Mouse (Mus musculus) midbrain, embryonic 13.5 days (tissue): ENCODE data around the gene 9530077C05Rik. TPM values are rescaled to one million over a fixed set of nuclear protein-coding genes. Genes with fewer than 3 reads are reported as not detected.

Experiments used
- ATAC-seq: fragments of 200-750 bp; cut with Nextera tagmentation; 2 replicates; pipeline ENCODE4 v1.8.0; 2017; ENCODE audit warnings: mild to moderate bottlenecking, moderate TSS enrichment, moderate library complexity
- H3K27ac ChIP-seq: fragments of 300-500 bp; sonication (generic); 2 replicates; pipeline ENCODE4 v1.5.1; 2015; ENCODE audit warnings: inconsistent platforms, mild to moderate bottlenecking, moderate library complexity
- H3K27me3 ChIP-seq: fragments of 300-500 bp; sonication (generic); 2 replicates; pipeline ENCODE4 v1.6.1; 2015; ENCODE audit warnings: mild to moderate bottlenecking, inconsistent platforms
- H3K36me3 ChIP-seq: fragments of 300-500 bp; sonication (generic); 2 replicates; pipeline ENCODE4 v1.6.1; 2015; ENCODE audit warnings: mild to moderate bottlenecking, inconsistent platforms
- H3K4me1 ChIP-seq: fragments of 300-500 bp; sonication (generic); replicated peaks from 2 replicates; pipeline ENCODE4 v1.6.1; 2015; ENCODE audit warnings: inconsistent platforms
- H3K4me2 ChIP-seq: fragments of 300-500 bp; sonication (generic); replicated peaks from 2 replicates; pipeline ENCODE4 v1.6.1; 2015; ENCODE audit warnings: moderate library complexity, mild to moderate bottlenecking, inconsistent platforms
- H3K4me3 ChIP-seq: fragments of 300-500 bp; sonication (generic); replicated peaks from 2 replicates; pipeline ENCODE4 v1.5.1; 2015; ENCODE audit warnings: mild to moderate bottlenecking, inconsistent platforms
- H3K9ac ChIP-seq: fragments of 300-500 bp; sonication (generic); replicated peaks from 2 replicates; pipeline ENCODE4 v1.6.1; 2015; ENCODE audit warnings: mild to moderate bottlenecking, inconsistent platforms
- H3K9me3 ChIP-seq: fragments of 300-500 bp; sonication (generic); 2 replicates; pipeline ENCODE4 v1.6.1; 2016; ENCODE audit warnings: mild to moderate bottlenecking, inconsistent platforms
- WGBS: fragments of 180-500 bp; shearing (Covaris S2); methylation state at CpG from one replicate; pipeline ENCODE4 v1.1.7; 2015; 5-methylcytosine and 5-hydroxymethylcytosine counted together
- polyA plus RNA-seq: library from polyadenylated mRNA; unstranded; fragments of >200 nt; fragmentation: Nextera tagmentation; extraction: Ambion mirVana; gene quantifications from 2 replicates; pipeline ENCODE4 v1.2.1, GENCODE M21; 2015

The 9530077C05Rik gene
- polyA plus RNA-seq, 1 experiment from 2014 or later, result 9.9 TPM

DNA sequence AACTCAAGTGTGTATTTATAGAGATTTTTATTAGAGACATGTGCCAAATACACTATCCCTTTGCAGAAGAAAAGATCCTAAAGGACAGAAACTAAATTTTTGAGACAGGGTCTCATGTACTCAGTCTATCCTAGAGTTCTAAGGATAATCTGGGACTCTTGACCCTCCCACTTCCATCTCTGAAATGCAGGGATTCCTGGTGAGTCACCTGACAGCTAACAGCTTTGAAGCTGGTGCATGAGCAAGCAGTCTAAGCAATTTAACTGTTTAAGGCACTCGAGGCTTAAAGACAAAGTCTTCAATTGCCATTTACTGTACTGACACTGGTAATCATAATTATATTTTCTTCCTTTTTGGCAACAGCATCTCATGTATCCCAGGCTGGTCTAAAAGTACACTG is 11.2 kb downstream of the 9530077C05Rik start:
- Histone ChIP-seq H3K4me2 (no peak overlapping the region), H3K9ac (no peak overlapping the region), H3K27ac (no peak overlapping the region), H3K27me3 (no peaks in the 10 kb centered on the region), H3K4me1 (no peaks in the 10 kb centered on the region), H3K4me3 (no peak overlapping the region), H3K9me3 (no peaks in the 10 kb centered on the region), H3K36me3 (no peaks in the 10 kb centered on the region)
- WGBS, result 74% methylated on average over 1 of the region's 1 CpGs
- ATAC-seq, result no peak

DNA sequence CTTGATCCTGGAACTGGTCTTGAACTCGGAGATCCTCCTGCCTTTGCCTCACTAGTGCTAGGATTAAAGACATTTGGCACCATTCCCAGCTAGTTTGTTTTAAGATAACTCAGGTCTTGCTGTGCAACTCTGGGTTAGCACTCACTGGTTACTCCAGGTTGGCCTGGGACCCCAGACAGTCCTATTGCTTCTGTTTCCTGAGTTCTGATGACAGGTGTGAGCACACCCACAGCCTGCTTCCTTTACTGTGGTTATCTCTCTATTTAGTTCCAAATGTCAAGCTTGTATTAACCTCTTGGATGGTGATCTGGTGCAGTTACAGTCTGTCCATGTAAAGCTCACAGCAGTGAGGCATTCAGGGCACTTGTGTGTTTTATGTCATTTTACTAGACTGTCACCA is 12.2 kb downstream of the 9530077C05Rik start:
- Histone ChIP-seq H3K27ac (no peak overlapping the region), H3K4me3 (no peak overlapping the region), H3K27me3 (no peaks in the 10 kb centered on the region), H3K4me2 (no peak overlapping the region), H3K4me1 (0 out of 2 replicates have a peak, but pooled peaks cover 4% of the 10 kb centered on the region), H3K9me3 (no peaks in the 10 kb centered on the region), H3K9ac (no peak overlapping the region), H3K36me3 (no peaks in the 10 kb centered on the region)
- no peak for ATAC-seq
- 93% methylated on average over 1 of the region's 1 CpGs for WGBS

DNA sequence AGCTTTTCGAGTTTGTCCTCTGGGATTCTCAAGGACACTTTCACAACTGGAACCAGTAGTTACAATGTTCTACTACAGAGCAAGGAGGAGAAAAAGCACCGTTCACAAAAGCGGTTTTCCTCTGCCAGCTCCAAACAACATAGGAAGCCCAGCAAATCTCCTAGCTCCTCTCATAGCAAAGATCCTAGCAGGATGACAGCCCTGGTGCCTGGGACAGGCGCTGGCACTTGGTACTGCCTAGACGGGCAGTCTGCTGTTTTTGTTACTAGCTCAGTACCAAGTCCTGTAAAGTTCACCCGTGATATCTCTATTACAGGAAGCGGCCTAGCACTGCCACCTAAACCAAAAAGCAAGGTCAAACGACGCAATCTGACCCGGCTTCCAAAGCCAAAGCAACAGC is 12.9 kb downstream of the 9530077C05Rik start:
- Histone ChIP-seq H3K36me3 (no peaks in the 10 kb centered on the region), H3K9me3 (no peaks in the 10 kb centered on the region), H3K4me1 (0 out of 2 replicates have a peak, but pooled peaks cover 7% of the 10 kb centered on the region), H3K4me2 (no peak overlapping the region), H3K4me3 (no peak overlapping the region), H3K9ac (no peak overlapping the region), H3K27me3 (no peaks in the 10 kb centered on the region), H3K27ac (no peak overlapping the region)
- no peak for ATAC-seq
- 82% methylated on average over 10 of the region's 10 CpGs for WGBS

DNA sequence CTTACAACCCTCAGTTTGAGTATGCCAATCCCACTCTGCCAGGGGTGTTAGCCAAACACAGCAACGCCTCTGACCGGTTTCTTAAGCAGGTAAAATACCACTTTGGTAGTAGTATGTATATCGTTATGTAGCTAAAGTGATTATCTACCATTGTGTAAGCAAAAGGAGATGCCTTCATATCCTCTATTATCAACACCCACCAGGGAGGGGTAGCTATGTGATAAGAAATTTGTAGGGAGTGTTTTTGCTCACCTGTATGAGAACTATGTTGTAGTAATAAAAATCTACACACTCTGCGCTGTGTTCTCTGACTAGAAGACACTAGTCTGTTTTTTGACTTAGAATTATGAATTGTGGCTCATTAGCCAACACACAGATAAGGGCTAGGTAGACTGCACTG is 13.4 kb downstream of the 9530077C05Rik start:
- Histone ChIP-seq H3K27me3 (no peaks in the 10 kb centered on the region), H3K4me2 (no peak overlapping the region), H3K27ac (no peak overlapping the region), H3K9ac (no peak overlapping the region), H3K36me3 (no peaks in the 10 kb centered on the region), H3K4me1 (0 out of 2 replicates have a peak, but pooled peaks cover 7% of the 10 kb centered on the region), H3K9me3 (no peaks in the 10 kb centered on the region), H3K4me3 (no peak overlapping the region)
- WGBS, result 95% methylated on average over 4 of the region's 4 CpGs
- ATAC-seq, result no peak

DNA sequence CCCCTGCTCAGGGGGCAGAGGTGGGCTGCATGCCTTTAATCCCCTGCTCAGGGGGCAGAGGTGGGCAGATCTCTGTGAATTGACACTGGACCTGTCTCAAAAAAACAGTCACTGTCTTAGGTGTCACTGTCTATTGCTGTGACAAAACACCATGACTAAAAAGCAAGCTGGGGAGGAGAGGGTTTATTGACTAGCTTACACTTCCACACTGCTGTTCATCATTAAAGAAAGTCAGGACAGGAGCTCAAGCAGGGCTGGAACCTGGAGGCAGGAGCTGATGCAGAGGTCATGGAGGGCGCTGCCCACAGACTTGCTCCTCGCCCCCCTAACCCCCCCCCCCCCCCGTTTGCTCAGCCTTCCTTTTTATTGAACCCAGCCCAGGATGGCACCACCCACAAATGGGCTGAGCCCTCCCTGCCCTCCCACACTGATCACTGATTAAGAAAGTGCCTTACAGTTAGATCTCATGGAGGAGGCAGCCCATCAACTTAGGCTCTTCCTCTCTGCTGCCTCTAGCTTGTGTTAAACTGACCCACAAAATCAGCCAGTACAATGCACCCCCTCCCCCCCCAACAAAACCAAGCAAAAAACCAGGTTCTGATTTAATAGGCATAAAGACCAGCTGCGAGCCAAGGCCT is 16.8 kb downstream of the 9530077C05Rik start:
- 0 out of 2 replicates have a peak, but pooled peaks cover 11% of the 10 kb centered on the region for H3K4me1 ChIP-seq
- no peak overlapping the region for H3K4me2 ChIP-seq
- no peaks in the 10 kb centered on the region for H3K9me3 ChIP-seq
- no peak overlapping the region for H3K4me3 ChIP-seq
- ATAC-seq, result no peak
- no peaks in the 10 kb centered on the region for H3K27me3 ChIP-seq
- H3K36me3 ChIP-seq, result peaks cover 4% of the 10 kb centered on the region; the same call in 1 of the 2 replicates
- no peak overlapping the region for H3K9ac ChIP-seq
- WGBS, result 31% methylated on average over 3 of the region's 4 CpGs
- no peak overlapping the region for H3K27ac ChIP-seq

DNA sequence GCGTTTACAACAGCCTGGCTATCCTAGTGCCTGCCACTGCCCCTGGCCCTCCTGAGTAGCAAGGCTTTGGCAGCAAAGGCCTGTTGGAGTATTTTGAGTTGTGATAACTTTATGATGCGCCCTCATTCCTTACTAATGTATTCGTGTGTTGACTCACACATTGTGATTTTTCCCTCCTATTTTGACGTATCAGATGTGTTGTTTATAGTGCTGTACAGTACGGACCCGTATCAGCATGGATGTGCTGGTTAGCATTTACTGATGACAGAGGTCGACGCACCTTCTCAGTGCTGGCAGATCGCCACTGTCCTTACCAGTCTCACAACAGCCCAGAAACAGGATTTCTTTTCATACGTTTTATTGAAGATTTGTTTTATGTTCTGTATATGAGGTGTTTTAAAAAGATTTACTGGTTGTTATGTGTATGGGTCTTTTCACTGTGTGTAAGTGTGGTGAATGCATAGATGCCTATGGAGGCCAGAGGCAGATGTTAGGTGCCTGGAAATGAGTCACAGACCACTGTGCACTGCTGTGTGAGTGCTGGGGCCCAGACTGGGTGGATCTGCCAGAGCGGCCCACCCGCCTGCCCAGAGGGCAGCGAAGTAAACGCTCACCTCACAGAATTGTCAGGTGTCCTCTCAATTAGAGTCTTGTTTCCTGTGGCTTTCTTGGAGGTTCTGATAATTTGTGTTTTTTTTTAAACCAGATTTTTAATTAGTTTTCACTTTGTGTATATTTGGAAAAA is 17.5 kb downstream of the 9530077C05Rik start:
- no peak overlapping the region for H3K27ac ChIP-seq
- ATAC-seq, result no peak
- 0 out of 2 replicates have a peak, but pooled peaks cover 11% of the 10 kb centered on the region for H3K4me1 ChIP-seq

DNA sequence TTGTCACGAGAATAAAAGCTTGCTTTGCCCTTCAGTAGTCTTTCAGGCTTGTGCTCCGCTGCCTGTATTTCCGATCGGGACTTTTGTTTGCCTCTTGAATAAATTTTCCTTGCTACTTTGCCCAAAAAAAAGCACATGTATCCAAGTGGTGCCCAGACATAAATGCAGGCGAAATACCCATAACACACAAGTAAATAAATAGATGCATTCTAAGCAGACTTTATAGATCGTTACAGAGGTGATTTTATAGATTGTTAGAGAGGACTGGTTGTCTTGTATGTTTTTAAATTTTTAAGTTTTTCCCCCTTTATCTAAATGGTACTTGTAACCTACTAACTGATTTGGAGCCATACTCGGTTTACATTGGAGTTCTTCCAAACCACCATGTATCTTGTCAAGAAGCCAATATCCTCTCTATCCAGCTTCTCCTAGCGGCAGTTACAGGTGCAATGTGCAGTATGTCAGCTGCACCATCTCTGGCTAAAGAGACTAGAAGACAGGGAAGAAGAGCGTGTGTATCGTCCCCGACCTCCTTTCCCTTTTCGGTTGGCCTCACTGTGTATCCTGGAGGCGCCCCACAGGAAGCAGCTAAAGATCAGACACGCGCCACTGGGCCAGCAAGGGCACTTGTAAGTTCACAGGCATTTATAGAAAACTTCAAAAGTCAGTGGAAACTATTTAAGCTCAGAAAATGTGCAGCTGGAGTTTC is 18.4 kb downstream of the 9530077C05Rik start:
- H3K9ac ChIP-seq, result no peak overlapping the region
- H3K4me1 ChIP-seq, result 0 out of 2 replicates have a peak, but pooled peaks cover 11% of the 10 kb centered on the region
- no peak for ATAC-seq
- no peak overlapping the region for H3K4me2 ChIP-seq
- WGBS, result 54% methylated on average over 15 of the region's 15 CpGs
- H3K9me3 ChIP-seq, result no peaks in the 10 kb centered on the region
- H3K27ac ChIP-seq, result no peak overlapping the region
- no peak overlapping the region for H3K4me3 ChIP-seq
- peaks cover 7% of the 10 kb centered on the region; the same call in 1 of the 2 replicates for H3K36me3 ChIP-seq
- H3K27me3 ChIP-seq, result no peaks in the 10 kb centered on the region

More for the DNA sequence above, 17.5 kb downstream of the 9530077C05Rik start:
- no peaks in the 10 kb centered on the region for H3K27me3 ChIP-seq
- 78% methylated on average over 14 of the region's 14 CpGs for WGBS
- no peak overlapping the region for H3K4me3 ChIP-seq
- no peak overlapping the region for H3K4me2 ChIP-seq
- H3K36me3 ChIP-seq, result peaks cover 4% of the 10 kb centered on the region; the same call in 1 of the 2 replicates
- no peaks in the 10 kb centered on the region for H3K9me3 ChIP-seq
- H3K9ac ChIP-seq, result no peak overlapping the region

DNA sequence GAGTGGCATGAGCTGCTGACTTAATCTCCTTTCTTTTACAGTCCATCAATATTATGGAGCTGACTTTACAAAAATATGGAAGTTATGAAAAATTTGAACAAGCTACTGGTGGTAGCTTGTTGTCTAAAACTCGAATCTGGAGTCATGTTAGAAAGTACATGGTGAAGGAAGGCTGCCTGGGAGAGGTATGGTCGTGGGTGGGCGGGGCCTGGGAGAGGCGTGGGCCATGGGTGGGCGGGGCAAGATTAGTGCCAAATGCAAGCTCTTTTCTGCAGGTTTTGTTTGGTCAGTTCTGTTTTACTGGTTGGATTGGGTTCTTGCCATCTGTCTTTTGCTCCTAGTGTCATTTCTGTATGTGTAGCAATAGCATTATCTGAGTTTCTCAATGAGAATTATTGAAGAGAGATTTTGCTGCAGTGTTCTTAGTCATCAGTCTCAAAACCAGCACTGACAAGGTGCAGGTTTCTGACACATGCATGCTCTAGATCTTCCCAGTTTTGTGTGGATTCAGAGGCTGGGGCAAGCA is 19.1 kb downstream of the 9530077C05Rik start:
- H3K9ac ChIP-seq, result no peak overlapping the region

DNA sequence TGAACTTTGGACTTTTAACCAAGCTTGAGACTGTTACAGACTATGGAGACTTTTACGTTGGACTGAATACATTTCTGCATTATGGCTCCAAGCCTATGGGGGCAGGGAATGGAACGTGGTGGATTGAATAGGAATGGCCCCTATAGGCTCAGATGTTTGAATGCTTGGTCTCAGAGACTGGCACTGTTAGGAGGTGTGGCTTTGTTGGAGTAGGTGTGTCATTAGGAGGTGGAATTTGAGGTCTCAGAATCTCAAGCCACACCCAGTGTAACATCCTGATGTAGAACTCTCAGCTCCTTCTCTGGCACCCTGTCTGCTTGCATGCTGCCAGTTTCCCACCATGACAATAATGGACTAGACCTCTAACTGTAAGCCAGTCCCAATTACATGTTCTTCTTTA is 21.9 kb downstream of the 9530077C05Rik start:
- Histone ChIP-seq H3K9me3 (no peaks in the 10 kb centered on the region), H3K4me1 (0 out of 2 replicates have a peak, but pooled peaks cover 10% of the 10 kb centered on the region), H3K27me3 (no peaks in the 10 kb centered on the region), H3K4me3 (no peak overlapping the region), H3K9ac (no peak overlapping the region), H3K36me3 (peaks cover 10% of the 10 kb centered on the region; the same call in 1 of the 2 replicates), H3K4me2 (no peak overlapping the region), H3K27ac (no peak overlapping the region)
- 77% methylated on average over 2 of the region's 2 CpGs for WGBS
- ATAC-seq, result no peak

More for the DNA sequence above, 19.1 kb downstream of the 9530077C05Rik start:
- H3K9me3 ChIP-seq, result no peaks in the 10 kb centered on the region
- 31% methylated on average over 5 of the region's 5 CpGs for WGBS
- H3K4me3 ChIP-seq, result no peak overlapping the region
- H3K4me2 ChIP-seq, result no peak overlapping the region
- no peaks in the 10 kb centered on the region for H3K27me3 ChIP-seq
- 0 out of 2 replicates have a peak, but pooled peaks cover 11% of the 10 kb centered on the region for H3K4me1 ChIP-seq
- no peak overlapping the region for H3K27ac ChIP-seq
- ATAC-seq, result no peak
- peaks cover 10% of the 10 kb centered on the region; the same call in 1 of the 2 replicates for H3K36me3 ChIP-seq

DNA sequence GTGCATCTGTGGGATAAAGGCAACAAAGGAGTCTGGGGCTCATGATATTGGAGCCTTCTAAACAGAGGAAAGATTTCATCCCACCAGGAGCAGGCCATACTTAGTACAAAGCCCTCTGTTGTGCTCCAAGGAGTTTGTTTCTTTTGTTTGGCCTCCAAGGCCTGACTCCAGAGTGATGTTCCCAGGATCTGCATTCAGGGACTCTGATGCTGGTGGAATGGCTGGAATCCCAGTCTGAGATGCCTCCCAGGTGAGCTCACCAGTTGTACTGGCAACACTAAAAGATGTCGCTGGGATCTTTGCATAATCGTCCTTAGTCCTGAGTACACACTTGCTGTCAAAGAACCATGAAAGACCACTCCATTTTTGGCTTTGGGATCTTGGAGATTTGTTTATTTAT is 22.8 kb downstream of the 9530077C05Rik start:
- Histone ChIP-seq H3K27me3 (no peaks in the 10 kb centered on the region), H3K4me3 (no peak overlapping the region), H3K4me1 (0 out of 2 replicates have a peak, but pooled peaks cover 5% of the 10 kb centered on the region), H3K4me2 (no peak overlapping the region), H3K36me3 (peaks cover 10% of the 10 kb centered on the region; the same call in 1 of the 2 replicates), H3K27ac (no peak overlapping the region), H3K9me3 (no peaks in the 10 kb centered on the region), H3K9ac (no peak overlapping the region)
- no peak for ATAC-seq
- 93% methylated on average over 2 of the region's 2 CpGs for WGBS

DNA sequence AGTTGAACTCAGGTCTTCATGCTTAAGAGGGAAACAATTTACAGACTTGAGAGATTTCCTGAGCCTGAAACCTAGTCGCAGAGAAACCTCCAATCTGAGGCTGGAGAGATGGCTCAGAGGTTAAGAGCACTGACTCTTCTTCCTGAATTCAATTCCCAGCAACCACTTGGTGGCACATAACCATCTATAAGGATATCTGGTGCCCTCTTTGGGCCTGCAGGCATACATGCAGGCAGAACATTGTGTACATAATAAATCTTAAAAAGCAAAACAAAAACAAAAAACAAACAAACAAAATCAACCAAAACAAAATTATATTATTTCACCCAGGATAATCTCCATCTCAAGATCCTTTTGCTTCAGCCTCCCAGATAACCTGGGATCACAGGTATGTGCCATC is 27.5 kb downstream of the 9530077C05Rik start:
- Histone ChIP-seq H3K27ac (no peak overlapping the region), H3K4me2 (no peak overlapping the region), H3K4me1 (no peaks in the 10 kb centered on the region), H3K4me3 (no peak overlapping the region), H3K9me3 (0 out of 2 replicates have a peak, but pooled peaks cover 2% of the 10 kb centered on the region), H3K27me3 (no peaks in the 10 kb centered on the region), H3K9ac (no peak overlapping the region), H3K36me3 (peaks cover 16% of the 10 kb centered on the region)
- no peak for ATAC-seq
- 78% methylated on average over 1 of the region's 1 CpGs for WGBS
